Mouse (Mus musculus) intestine, embryonic 15.5 days (tissue): Measurements from ENCODE around the gene Pla2g16. TPM values are rescaled to one million over a fixed set of nuclear protein-coding genes. Genes with fewer than 3 reads are reported as not detected.

ENCODE experiments used
- ATAC-seq: fragments of 200-750 bp; cut with Nextera tagmentation; 2 replicates; pipeline ENCODE4 v1.8.0; 2017; ENCODE audit warnings: moderate TSS enrichment, moderate library complexity
- H3K27ac ChIP-seq: fragments of 300-500 bp; sonication (generic); 2 replicates; pipeline ENCODE4 v1.5.1; 2015; ENCODE audit warnings: mild to moderate bottlenecking, inconsistent platforms
- H3K27me3 ChIP-seq: fragments of 300-500 bp; sonication (generic); replicated peaks from 2 replicates; pipeline ENCODE4 v1.6.1; 2015; ENCODE audit warnings: inconsistent platforms
- H3K36me3 ChIP-seq: fragments of 300-500 bp; sonication (generic); 2 replicates; pipeline ENCODE4 v1.6.1; 2015; ENCODE audit warnings: inconsistent platforms
- H3K4me1 ChIP-seq: fragments of 300-500 bp; sonication (generic); replicated peaks from 2 replicates; pipeline ENCODE4 v1.6.1; 2015; ENCODE audit warnings: inconsistent platforms
- H3K4me2 ChIP-seq: fragments of 300-500 bp; sonication (generic); replicated peaks from 2 replicates; pipeline ENCODE4 v1.6.1; 2015; ENCODE audit warnings: mild to moderate bottlenecking, inconsistent platforms
- H3K4me3 ChIP-seq: fragments of 300-500 bp; sonication (generic); replicated peaks from 2 replicates; pipeline ENCODE4 v1.5.1; 2015; ENCODE audit warnings: inconsistent platforms
- H3K9ac ChIP-seq: fragments of 300-500 bp; sonication (generic); 2 replicates; pipeline ENCODE4 v1.6.1; 2015; ENCODE audit warnings: inconsistent platforms
- H3K9me3 ChIP-seq: fragments of 300-500 bp; sonication (generic); 2 replicates; pipeline ENCODE4 v1.6.1; 2016; ENCODE audit warnings: inconsistent platforms
- WGBS: fragments of 180-500 bp; shearing (Covaris S2); methylation state at CpG from one replicate; pipeline ENCODE4 v1.1.7; 2015; 5-methylcytosine and 5-hydroxymethylcytosine counted together
- polyA plus RNA-seq: library from polyadenylated mRNA; unstranded; fragments of >200 nt; fragmentation: Nextera tagmentation; extraction: Ambion mirVana; gene quantifications from 2 replicates; pipeline ENCODE4 v1.2.1, GENCODE M21; 2015

The Pla2g16 gene
- polyA plus RNA-seq, 1 experiment from 2014 or later, result 7.6 TPM

DNA sequence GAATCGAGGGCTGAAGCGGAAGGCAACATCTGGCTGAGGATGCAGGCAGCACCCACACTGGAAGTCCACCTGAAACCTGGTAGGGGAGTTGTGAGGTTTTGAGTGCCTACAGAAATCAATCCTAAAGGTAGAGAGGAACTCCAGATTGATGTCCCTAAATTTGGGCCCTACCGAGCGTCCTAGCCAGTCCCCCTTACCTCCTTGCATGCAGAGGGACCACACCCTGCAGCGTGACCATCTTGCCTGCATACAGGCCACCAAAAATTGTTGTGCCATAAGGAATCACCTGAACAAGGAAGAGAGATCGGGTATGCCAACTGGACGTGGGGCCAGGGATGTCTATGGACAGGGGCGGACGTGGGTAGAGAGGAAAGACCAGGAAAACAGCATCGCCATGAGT, 46.8 kb downstream of the Pla2g16 start:
- H3K27ac ChIP-seq, result no peak overlapping the region
- H3K27me3 ChIP-seq, result no peaks in the 10 kb centered on the region
- no peaks in the 10 kb centered on the region for H3K36me3 ChIP-seq
- H3K4me3 ChIP-seq, result no peak overlapping the region
- no peak overlapping the region for H3K4me2 ChIP-seq
- no peak for ATAC-seq
- no peak overlapping the region for H3K9ac ChIP-seq
- WGBS, result 94% methylated on average over 10 of the region's 10 CpGs
- H3K9me3 ChIP-seq, result no peaks in the 10 kb centered on the region
- peaks cover 15% of the 10 kb centered on the region for H3K4me1 ChIP-seq

- Histone ChIP-seq H3K4me1 (peaks cover 15% of the 10 kb centered on the region), H3K9ac (no peak overlapping the region), H3K9me3 (no peaks in the 10 kb centered on the region), H3K4me3 (no peak overlapping the region), H3K27ac (no peak overlapping the region), H3K4me2 (no peak overlapping the region), H3K36me3 (no peaks in the 10 kb centered on the region), H3K27me3 (no peaks in the 10 kb centered on the region)
- ATAC-seq, result no peak
Measured at GRCm38 (mm10) chr19:7605013-7605412, 47.8 kb downstream of the Pla2g16 start.

DNA sequence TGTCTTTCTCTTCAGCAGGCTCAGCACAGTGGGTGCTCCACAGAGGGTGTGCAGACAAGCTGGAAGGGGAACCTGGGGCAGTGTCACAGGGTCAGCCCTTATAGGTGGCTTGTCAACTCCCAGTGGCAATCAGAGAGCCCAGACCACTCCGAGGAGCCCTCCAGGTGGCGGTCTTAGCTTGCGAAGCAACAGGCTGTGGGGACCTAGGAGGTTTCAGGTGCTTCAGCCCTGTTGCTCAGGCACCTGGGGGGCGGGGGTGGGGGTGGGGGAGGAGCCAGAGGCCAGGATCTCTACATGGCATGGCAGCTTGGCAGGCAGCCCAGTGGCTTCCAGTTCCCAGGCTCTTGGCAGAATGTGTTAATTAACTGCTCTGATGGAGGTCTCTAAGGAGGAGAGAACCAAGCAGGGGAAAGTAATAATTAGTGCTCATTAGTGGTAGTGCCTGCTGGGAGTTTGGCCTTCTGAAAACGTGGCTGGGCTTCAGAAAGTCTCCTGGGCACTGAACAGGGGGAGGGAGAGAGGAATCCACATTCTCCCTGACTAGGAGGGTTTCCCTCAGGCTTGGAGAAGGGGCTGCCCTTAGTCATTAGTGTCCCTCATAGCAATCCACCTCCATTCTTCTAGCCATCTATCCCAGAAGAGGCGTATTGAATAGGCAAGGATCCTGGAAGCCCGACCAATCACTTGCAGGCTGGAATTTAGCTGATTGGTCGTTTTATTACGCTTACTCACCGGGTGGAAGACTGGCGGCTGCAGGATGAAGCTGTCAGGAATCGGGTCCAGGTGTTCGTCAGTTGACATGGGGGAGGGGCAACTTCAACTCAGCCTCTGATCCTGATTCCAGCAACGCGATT, 48.9 kb downstream of the Pla2g16 start:
- Histone ChIP-seq H3K27me3 (no peaks in the 10 kb centered on the region), H3K4me2 (peak overlapping the region; percentile 64), H3K9me3 (no peaks in the 10 kb centered on the region), H3K4me3 (peak overlapping the region; percentile 21), H3K27ac (0 out of 2 replicates have a peak overlapping the region, but pooled peaks have one; percentile 71), H3K4me1 (peaks cover 15% of the 10 kb centered on the region), H3K9ac (no peak overlapping the region; the same call in 1 of the 2 replicates), H3K36me3 (no peaks in the 10 kb centered on the region)
- 5% methylated on average over 15 of the region's 15 CpGs for WGBS
- ATAC-seq, result peak; percentile 73

DNA sequence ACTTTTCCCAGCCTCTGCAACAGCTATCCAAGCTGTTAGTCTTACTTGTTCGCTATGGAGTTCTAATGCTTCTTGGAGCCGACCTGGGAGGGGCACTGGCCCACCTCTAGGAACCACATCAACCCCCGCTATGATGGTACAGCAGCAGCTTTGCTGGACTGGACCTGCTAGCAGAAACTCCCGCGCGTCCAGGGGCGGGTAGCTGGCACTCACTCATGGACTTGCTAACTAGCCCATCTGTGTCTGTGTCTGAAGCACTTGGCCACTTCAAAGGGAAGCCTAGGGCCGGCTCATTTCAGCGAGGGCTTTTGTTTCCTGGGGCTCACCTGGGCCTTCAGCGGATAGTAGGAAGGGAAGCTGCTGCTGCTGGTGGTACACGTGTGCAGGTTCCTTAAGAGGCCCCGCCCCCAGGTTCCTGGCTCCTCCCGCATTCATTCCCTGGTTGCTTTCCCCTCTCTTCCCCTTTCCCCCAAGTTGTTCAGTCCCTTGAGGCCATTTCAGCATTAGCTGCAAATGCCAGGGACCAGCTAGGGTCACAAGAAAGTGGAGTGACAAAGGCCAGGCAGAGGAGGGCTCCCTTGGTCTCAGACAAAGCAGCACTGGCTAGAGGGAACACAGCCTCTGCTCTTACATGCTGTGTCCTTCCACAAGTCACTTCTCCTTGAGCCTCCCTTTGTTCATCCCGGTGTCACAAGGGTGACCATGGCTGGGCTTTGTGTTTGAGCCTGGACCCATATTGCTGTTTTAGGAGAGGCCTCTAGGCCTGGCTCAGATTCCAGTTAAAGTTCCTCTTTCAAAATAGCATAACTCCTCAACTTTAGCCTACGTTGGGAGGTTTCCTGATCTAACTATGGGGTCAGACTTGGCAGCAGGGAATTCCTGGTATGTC, 49.8 kb downstream of the Pla2g16 start, which contains the start of gene Lgals12:
Gene Lgals12, minus strand, starts transcription at position 393 of the 889 bp plus-strand sequence.
- no peaks in the 10 kb centered on the region for H3K36me3 ChIP-seq
- peaks cover 15% of the 10 kb centered on the region for H3K4me1 ChIP-seq
- H3K9ac ChIP-seq, result no peak within 1 kb of the TSS; the same call in 1 of the 2 replicates
- no peaks in the 10 kb centered on the region for H3K9me3 ChIP-seq
- H3K4me3 ChIP-seq, result peak within 1 kb of the TSS; percentile 21
- ATAC-seq, result peak; percentile 58
- WGBS, result 8% methylated on average over 15 of the region's 15 CpGs
- no peaks in the 10 kb centered on the region for H3K27me3 ChIP-seq
- H3K4me2 ChIP-seq, result peak within 1 kb of the TSS; percentile 64
- peak within 1 kb of the TSS; percentile 71 for H3K27ac ChIP-seq

DNA sequence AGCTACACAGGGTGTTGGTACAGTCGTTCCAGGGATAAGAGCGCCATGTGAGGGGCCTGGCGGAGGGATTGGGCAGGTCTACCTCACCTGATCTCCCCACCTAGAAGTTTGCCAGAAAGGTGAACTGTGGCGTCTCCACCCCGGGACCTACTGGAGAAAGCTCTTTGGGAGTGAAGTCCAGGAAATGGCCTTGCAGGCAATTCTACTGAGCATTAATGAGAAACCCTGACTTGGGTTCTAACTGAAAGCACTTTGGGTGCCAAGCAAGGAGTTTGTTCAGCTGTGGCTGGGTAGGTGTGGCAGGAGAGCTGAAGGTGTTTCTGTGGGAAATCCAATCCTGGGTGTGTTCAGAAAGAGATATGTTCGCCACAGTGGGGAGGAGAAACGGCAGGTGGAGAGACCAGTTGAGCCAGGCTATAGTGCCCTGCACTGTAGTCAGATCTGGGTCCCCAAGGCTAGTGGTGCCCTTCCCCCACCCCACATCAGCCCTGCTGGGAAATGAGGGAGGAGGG, 50.5 kb downstream of the Pla2g16 start:
- H3K36me3 ChIP-seq, result no peaks in the 10 kb centered on the region
- 53% methylated on average over 7 of the region's 7 CpGs for WGBS
- H3K27me3 ChIP-seq, result peaks cover 5% of the 10 kb centered on the region; the same call in 1 of the 2 replicates
- peak overlapping the region; percentile 64; the same call in 1 of the 2 replicates for H3K4me2 ChIP-seq
- no peak overlapping the region for H3K9ac ChIP-seq
- no peaks in the 10 kb centered on the region for H3K9me3 ChIP-seq
- peak; percentile 76 for ATAC-seq
- H3K27ac ChIP-seq, result peak overlapping the region; percentile 71
- H3K4me1 ChIP-seq, result peaks cover 21% of the 10 kb centered on the region
- no peak overlapping the region for H3K4me3 ChIP-seq

DNA sequence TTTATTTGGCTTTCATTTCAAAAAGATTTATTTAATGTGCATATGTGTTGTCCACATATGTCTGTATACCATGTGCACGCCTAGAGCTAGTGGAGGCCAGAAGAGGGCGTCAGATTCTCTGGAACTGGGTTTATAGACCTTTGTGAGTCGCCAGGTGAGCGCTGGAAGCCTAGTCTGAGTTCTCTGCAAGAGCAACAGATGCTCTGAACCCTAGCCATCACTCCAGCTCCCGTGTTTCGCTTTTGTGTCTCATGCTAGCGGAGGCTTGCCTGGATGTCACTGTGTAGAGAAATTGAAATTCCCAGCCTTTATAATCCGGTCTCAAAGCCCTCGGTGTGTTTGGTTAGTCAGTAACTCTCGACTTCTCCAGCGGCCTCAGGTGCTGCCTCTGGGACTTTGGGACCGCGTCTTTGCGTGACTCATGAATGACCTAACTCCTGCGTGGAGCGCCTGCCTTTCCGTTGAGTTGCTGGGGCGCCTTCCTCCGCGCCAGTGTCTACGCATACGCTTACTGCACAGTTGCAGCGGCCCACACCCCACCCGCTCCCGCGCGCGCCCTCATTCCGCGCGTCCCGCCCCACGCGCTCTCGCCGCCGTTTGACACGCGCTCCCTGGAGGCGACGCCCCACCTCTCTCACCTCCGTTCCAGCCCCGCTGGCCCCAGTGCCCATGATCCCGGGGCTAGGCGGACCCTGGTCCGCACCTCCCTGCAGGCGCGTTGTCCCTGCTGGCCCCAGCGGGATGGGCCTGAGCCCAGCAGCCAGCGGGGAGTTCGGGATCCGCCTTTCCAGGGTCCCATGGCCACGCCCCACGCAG, 54.9 kb downstream of the Pla2g16 start, which contains the start of gene Hrasls5:
Gene Hrasls5, plus strand, starts transcription at position 600 of the 816 bp plus-strand sequence.
- no peak within 1 kb of the TSS for H3K27ac ChIP-seq
- H3K9me3 ChIP-seq, result no peaks in the 10 kb centered on the region
- peak; percentile 42 for ATAC-seq
- peak within 1 kb of the TSS; percentile 45 for H3K4me3 ChIP-seq
- H3K36me3 ChIP-seq, result no peaks in the 10 kb centered on the region
- peaks cover 11% of the 10 kb centered on the region for H3K4me1 ChIP-seq
- WGBS, result 3% methylated on average over 54 of the region's 54 CpGs
- peak within 1 kb of the TSS; percentile 97 for H3K4me2 ChIP-seq
- peaks cover 5% of the 10 kb centered on the region; the same call in 1 of the 2 replicates for H3K27me3 ChIP-seq
- H3K9ac ChIP-seq, result peak within 1 kb of the TSS; percentile 42

DNA sequence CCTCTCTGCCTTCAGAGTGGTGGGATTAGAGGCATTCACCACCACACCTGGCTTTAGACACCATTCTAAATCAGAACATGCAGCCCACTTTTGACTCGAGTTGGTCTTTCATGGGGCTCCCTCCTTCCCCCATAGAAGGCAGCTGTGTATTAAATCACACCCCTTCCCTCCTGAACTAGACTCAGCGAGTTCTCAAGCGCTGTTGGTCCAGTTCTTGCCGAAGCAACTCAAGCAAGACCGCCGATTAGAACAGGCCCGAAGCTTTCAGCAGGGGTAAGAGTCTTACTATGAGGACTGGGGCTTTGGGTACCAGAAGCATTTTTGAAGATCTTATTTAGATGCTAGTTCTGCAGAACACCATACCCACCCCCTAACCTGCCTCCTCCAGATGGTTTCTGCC, 55.9 kb downstream of the Pla2g16 start:
- H3K4me1 ChIP-seq, result peaks cover 6% of the 10 kb centered on the region
- no peak overlapping the region for H3K4me2 ChIP-seq
- H3K4me3 ChIP-seq, result no peak overlapping the region
- no peaks in the 10 kb centered on the region for H3K9me3 ChIP-seq
- no peak overlapping the region for H3K27ac ChIP-seq
- 92% methylated on average over 7 of the region's 7 CpGs for WGBS
- no peak for ATAC-seq
- peaks cover 5% of the 10 kb centered on the region; the same call in 1 of the 2 replicates for H3K27me3 ChIP-seq
- H3K9ac ChIP-seq, result no peak overlapping the region
- no peaks in the 10 kb centered on the region for H3K36me3 ChIP-seq

DNA sequence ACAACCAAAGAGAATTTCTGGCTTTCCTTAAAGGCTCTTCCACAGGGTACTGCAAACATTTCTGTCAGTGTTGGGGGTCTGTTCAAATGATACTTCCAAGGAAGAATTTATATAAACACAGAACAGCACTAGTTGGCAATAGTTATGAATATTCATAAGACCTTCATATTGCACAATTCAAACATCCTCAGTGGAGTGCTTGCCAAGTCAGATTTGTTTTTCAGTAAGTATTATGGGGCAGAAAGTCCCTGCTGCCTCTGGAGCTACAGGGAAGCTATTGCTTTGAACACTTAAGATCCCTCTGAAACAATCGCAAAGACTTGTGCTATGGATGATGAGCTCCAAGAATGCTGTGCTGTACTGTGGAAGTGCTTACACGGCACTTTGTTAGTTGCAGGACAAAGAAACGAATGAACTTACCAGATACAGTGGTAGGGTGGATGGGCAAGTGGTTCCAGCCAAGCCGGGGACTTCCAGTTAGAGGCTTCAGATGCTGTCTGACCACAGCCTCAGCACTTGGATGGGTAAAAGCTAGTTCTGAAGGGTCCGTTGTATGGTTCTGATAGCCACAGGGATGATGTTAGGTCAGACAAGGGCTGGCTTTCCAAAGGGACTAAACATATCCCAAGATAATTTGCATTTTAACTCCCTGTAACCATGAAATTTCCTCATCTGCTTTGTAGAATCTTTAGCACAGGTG, 59.1 kb downstream of the Pla2g16 start:
- Histone ChIP-seq H3K27me3 (peaks cover 5% of the 10 kb centered on the region; the same call in 1 of the 2 replicates), H3K4me1 (peaks cover 6% of the 10 kb centered on the region), H3K4me3 (no peak overlapping the region), H3K9ac (no peak overlapping the region), H3K9me3 (no peaks in the 10 kb centered on the region), H3K36me3 (no peaks in the 10 kb centered on the region), H3K4me2 (no peak overlapping the region), H3K27ac (no peak overlapping the region)
- no peak for ATAC-seq
- 73% methylated on average over 5 of the region's 5 CpGs for WGBS

DNA sequence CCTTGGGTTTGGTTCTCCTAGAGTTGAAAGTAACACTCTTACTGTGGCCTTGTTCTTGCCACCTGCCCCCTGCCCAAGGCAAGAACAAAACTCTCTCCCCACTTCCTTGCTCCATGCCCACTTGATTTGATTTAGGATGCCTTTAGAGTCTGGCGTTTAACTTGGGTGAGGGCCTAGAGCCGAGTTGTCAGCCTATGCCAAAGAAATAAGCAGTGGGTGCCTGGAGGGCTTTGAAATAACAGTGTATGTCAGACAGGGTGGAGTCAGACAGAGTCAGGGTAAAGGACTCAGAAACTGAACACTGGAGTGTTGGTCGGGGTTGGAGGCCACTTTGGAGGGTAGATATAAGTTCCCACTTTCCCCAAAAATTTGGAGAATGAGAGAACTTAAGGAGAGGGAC, 59.8 kb downstream of the Pla2g16 start:
- no peak for ATAC-seq
- Histone ChIP-seq H3K9me3 (no peaks in the 10 kb centered on the region), H3K36me3 (no peaks in the 10 kb centered on the region), H3K4me1 (peaks cover 5% of the 10 kb centered on the region), H3K4me2 (no peak overlapping the region), H3K27ac (no peak overlapping the region), H3K9ac (no peak overlapping the region), H3K4me3 (no peak overlapping the region), H3K27me3 (peaks cover 5% of the 10 kb centered on the region; the same call in 1 of the 2 replicates)
- 57% methylated on average over 3 of the region's 3 CpGs for whole genome bisulfite sequencing

DNA sequence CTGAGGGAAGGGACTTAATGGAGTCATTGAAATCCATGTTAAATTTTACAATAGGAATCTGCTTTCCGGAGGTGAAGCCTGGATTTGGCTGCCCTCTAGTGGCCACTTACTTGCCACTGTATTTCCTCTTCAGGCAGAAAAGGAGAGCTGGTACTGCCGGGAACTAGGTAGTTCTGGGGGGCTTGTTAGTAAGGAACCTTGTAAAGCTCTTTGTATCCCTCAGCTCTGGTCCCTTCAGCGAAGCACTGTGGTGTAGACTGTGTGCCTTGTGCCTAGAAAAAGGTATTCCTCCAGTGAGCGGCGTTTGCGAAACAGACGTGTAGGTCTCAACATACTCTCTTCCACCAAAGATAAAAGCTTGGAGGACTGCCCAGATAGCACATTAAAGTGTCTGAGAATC, 60.4 kb downstream of the Pla2g16 start:
- H3K9me3 ChIP-seq, result no peaks in the 10 kb centered on the region
- no peaks in the 10 kb centered on the region for H3K4me1 ChIP-seq
- peak; percentile 56 for ATAC-seq
- H3K9ac ChIP-seq, result no peak overlapping the region
- WGBS, result 42% methylated on average over 7 of the region's 7 CpGs
- H3K27ac ChIP-seq, result no peak overlapping the region
- 0 out of 2 replicates have a peak, but pooled peaks cover under 1% of the 10 kb centered on the region for H3K27me3 ChIP-seq
- H3K36me3 ChIP-seq, result no peaks in the 10 kb centered on the region
- H3K4me2 ChIP-seq, result no peak overlapping the region
- H3K4me3 ChIP-seq, result no peak overlapping the region

DNA sequence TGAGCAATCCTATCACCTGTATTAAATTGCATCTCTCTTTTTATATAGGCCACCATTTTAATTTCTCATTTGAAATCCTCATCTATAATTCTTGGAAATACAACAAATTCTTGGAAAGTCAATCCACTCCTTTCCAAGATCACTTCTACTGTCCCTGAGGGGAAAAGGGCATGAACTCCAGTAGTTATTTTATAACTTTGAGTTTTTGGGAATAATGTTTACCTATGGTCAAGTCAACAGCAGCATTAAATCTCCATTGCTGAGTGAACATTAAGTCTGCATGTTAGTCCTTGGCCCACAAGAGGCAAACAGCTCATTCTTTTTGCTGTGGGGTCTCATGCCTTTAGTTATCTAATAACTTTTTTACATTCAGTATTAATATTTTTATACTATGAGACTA, 75.8 kb downstream of the Pla2g16 start:
- Histone ChIP-seq H3K9me3 (no peaks in the 10 kb centered on the region), H3K4me2 (no peak overlapping the region), H3K4me1 (no peaks in the 10 kb centered on the region), H3K27ac (no peak overlapping the region), H3K9ac (no peak overlapping the region), H3K4me3 (no peak overlapping the region), H3K27me3 (no peaks in the 10 kb centered on the region), H3K36me3 (no peaks in the 10 kb centered on the region)
- ATAC-seq, result no peak
